Mouse (Mus musculus): ENCODE results near the gene Timm9.
A peak's percentile ranks its signal among the peaks of the same experiment; 100 is the strongest.

Timm9 gene

GRCm38 (mm10) chr12:71136130-71136973, at the start of gene Timm9, which contains the start of gene 2700049A03Rik:
Gene Timm9 (minus strand): TSS chr12:71136684.
Gene 2700049A03Rik (plus strand): TSS chr12:71136848.
- Histone ChIP-seq H3K27me3 (ENCODE audit: control insufficient read depth, insufficient read depth, low read length, poor library complexity, severe bottlenecking) (no peaks in the 10 kb centered on the region), H3K36me3 (ENCODE audit: control insufficient read depth, insufficient read depth, low read length, poor library complexity, severe bottlenecking) (peaks cover 2% of the 10 kb centered on the region)
- peak; percentile 88 for DNase-seq (ENCODE audit: low read depth, low spot score)

- peak; percentile 71 for DNase-seq (ENCODE audit: low read depth, low spot score)
- H3K36me3 ChIP-seq (ENCODE audit: control insufficient read depth, insufficient read depth, low read length, poor library complexity, severe bottlenecking): peaks cover 7% of the 10 kb centered on the region
- H3K27me3 ChIP-seq (ENCODE audit: control insufficient read depth, insufficient read depth, low read length, poor library complexity, severe bottlenecking): no peaks in the 10 kb centered on the region
Observed at GRCm38 (mm10) chr12:71184396-71184795, 47.9 kb upstream of the Timm9 start.

GRCm38 (mm10) chr12:71183736-71184135, 47.3 kb upstream of the Timm9 start:
- no peak for DNase-seq (ENCODE audit: low read depth, low spot score)
- Histone ChIP-seq H3K36me3 (ENCODE audit: control insufficient read depth, insufficient read depth, low read length, poor library complexity, severe bottlenecking) (peaks cover 7% of the 10 kb centered on the region), H3K27me3 (ENCODE audit: control insufficient read depth, insufficient read depth, low read length, poor library complexity, severe bottlenecking) (no peaks in the 10 kb centered on the region)

- H3K27me3 ChIP-seq (ENCODE audit: control insufficient read depth, insufficient read depth, low read length, poor library complexity, severe bottlenecking): no peaks in the 10 kb centered on the region
- no peak for DNase-seq (ENCODE audit: low read depth, low spot score)
Observed at GRCm38 (mm10) chr12:71169911-71170310, 33.4 kb upstream of the Timm9 start.

GRCm38 (mm10) chr12:71164410-71164809, 27.9 kb upstream of the Timm9 start:
- no peaks in the 10 kb centered on the region for H3K27me3 ChIP-seq (ENCODE audit: control insufficient read depth, insufficient read depth, low read length, poor library complexity, severe bottlenecking)
- DNase-seq (ENCODE audit: low read depth, low spot score): no peak
- H3K36me3 ChIP-seq (ENCODE audit: control insufficient read depth, insufficient read depth, low read length, poor library complexity, severe bottlenecking): peaks cover 9% of the 10 kb centered on the region; the same call in 1 of the 2 replicates

More at GRCm38 (mm10) chr12:71169911-71170310, 33.4 kb upstream of the Timm9 start:
- H3K36me3 ChIP-seq (ENCODE audit: control insufficient read depth, insufficient read depth, low read length, poor library complexity, severe bottlenecking): peaks cover 6% of the 10 kb centered on the region; the same call in 1 of the 2 replicates

GRCm38 (mm10) chr12:71157974-71158373, 21.5 kb upstream of the Timm9 start:
- 0 out of 2 replicates have a peak, but pooled peaks cover 10% of the 10 kb centered on the region for H3K36me3 ChIP-seq (ENCODE audit: control insufficient read depth, insufficient read depth, low read length, poor library complexity, severe bottlenecking)
- DNase-seq (ENCODE audit: low read depth, low spot score): no peak
- no peaks in the 10 kb centered on the region for H3K27me3 ChIP-seq (ENCODE audit: control insufficient read depth, insufficient read depth, low read length, poor library complexity, severe bottlenecking)

- Histone ChIP-seq H3K27me3 (ENCODE audit: control insufficient read depth, insufficient read depth, low read length, poor library complexity, severe bottlenecking) (no peaks in the 10 kb centered on the region), H3K36me3 (ENCODE audit: control insufficient read depth, insufficient read depth, low read length, poor library complexity, severe bottlenecking) (peaks cover 11% of the 10 kb centered on the region; the same call in 1 of the 2 replicates)
- DNase-seq (ENCODE audit: low read depth, low spot score): no peak
Observed at GRCm38 (mm10) chr12:71154979-71155378, 18.5 kb upstream of the Timm9 start.

- no peak for DNase-seq (ENCODE audit: low read depth, low spot score)
- H3K36me3 ChIP-seq (ENCODE audit: control insufficient read depth, insufficient read depth, low read length, poor library complexity, severe bottlenecking): peaks cover 6% of the 10 kb centered on the region; the same call in 1 of the 2 replicates
- no peaks in the 10 kb centered on the region for H3K27me3 ChIP-seq (ENCODE audit: control insufficient read depth, insufficient read depth, low read length, poor library complexity, severe bottlenecking)
Observed at GRCm38 (mm10) chr12:71150167-71150566, 13.7 kb upstream of the Timm9 start.

GRCm38 (mm10) chr12:71149456-71149855, 13.0 kb upstream of the Timm9 start:
- no peak for DNase-seq (ENCODE audit: low read depth, low spot score)
- no peaks in the 10 kb centered on the region for H3K27me3 ChIP-seq (ENCODE audit: control insufficient read depth, insufficient read depth, low read length, poor library complexity, severe bottlenecking)
- peaks cover 4% of the 10 kb centered on the region; the same call in 1 of the 2 replicates for H3K36me3 ChIP-seq (ENCODE audit: control insufficient read depth, insufficient read depth, low read length, poor library complexity, severe bottlenecking)

- DNase-seq (ENCODE audit: low read depth, low spot score): no peak
- Histone ChIP-seq H3K27me3 (ENCODE audit: control insufficient read depth, insufficient read depth, low read length, poor library complexity, severe bottlenecking) (no peaks in the 10 kb centered on the region), H3K36me3 (ENCODE audit: control insufficient read depth, insufficient read depth, low read length, poor library complexity, severe bottlenecking) (peaks cover 4% of the 10 kb centered on the region; the same call in 1 of the 2 replicates)
Observed at GRCm38 (mm10) chr12:71148801-71149200, 12.3 kb upstream of the Timm9 start.

GRCm38 (mm10) chr12:71147641-71148040, 11.2 kb upstream of the Timm9 start:
- peak; percentile 70 for DNase-seq (ENCODE audit: low read depth, low spot score)
- Histone ChIP-seq H3K27me3 (ENCODE audit: control insufficient read depth, insufficient read depth, low read length, poor library complexity, severe bottlenecking) (no peaks in the 10 kb centered on the region), H3K36me3 (ENCODE audit: control insufficient read depth, insufficient read depth, low read length, poor library complexity, severe bottlenecking) (peaks cover 4% of the 10 kb centered on the region; the same call in 1 of the 2 replicates)

GRCm38 (mm10) chr12:71141189-71141588, 4.7 kb upstream of the Timm9 start:
- Histone ChIP-seq H3K27me3 (ENCODE audit: control insufficient read depth, insufficient read depth, low read length, poor library complexity, severe bottlenecking) (no peaks in the 10 kb centered on the region), H3K36me3 (ENCODE audit: control insufficient read depth, insufficient read depth, low read length, poor library complexity, severe bottlenecking) (peaks cover 2% of the 10 kb centered on the region)
- DNase-seq (ENCODE audit: low read depth, low spot score): peak; percentile 14

GRCm38 (mm10) chr12:71139258-71139828, 2.9 kb upstream of the Timm9 start:
- Histone ChIP-seq H3K27me3 (ENCODE audit: control insufficient read depth, insufficient read depth, low read length, poor library complexity, severe bottlenecking) (no peaks in the 10 kb centered on the region), H3K36me3 (ENCODE audit: control insufficient read depth, insufficient read depth, low read length, poor library complexity, severe bottlenecking) (peaks cover 2% of the 10 kb centered on the region)
- DNase-seq (ENCODE audit: low read depth, low spot score): peak; percentile 20

GRCm38 (mm10) chr12:71137686-71138085, 1.2 kb upstream of the Timm9 start:
- Histone ChIP-seq H3K36me3 (ENCODE audit: control insufficient read depth, insufficient read depth, low read length, poor library complexity, severe bottlenecking) (peaks cover 2% of the 10 kb centered on the region), H3K27me3 (ENCODE audit: control insufficient read depth, insufficient read depth, low read length, poor library complexity, severe bottlenecking) (no peaks in the 10 kb centered on the region)
- no peak for DNase-seq (ENCODE audit: low read depth, low spot score)

- DNase-seq (ENCODE audit: low read depth, low spot score): peak; percentile 95
- no peaks in the 10 kb centered on the region for H3K27me3 ChIP-seq (ENCODE audit: control insufficient read depth, insufficient read depth, low read length, poor library complexity, severe bottlenecking)
- peaks cover 2% of the 10 kb centered on the region for H3K36me3 ChIP-seq (ENCODE audit: control insufficient read depth, insufficient read depth, low read length, poor library complexity, severe bottlenecking)
Observed at GRCm38 (mm10) chr12:71136974-71137491, 549 bp upstream of the Timm9 start.

All from splenic B cell, adult 2 months (primary cell).